Mouse (Mus musculus): ENCODE measurements around the gene Cldn7.

The Cldn7 gene

DNA sequence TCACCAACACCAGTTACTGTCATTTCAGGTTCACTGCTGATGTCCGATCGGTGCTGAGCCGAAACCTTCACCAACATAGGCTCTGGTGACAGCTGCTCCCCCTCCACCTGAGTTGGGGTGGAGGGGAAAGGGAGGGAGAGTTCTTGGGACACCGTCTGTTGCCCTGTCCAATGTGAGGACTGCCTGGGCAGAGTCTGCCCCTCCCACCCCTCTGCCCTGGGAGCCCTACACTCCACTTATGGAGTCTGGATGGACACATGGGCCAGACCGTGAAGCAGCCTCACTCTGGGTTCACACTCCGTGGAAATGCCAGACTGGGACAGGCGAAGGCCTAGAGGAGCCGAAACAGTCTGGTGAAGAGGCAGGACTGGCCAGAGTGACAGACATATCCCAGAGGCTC is 25.4 kb downstream of the Cldn7 start:
- in situ Hi-C loops (cut with MseI, MboI), result no loop called here

DNA sequence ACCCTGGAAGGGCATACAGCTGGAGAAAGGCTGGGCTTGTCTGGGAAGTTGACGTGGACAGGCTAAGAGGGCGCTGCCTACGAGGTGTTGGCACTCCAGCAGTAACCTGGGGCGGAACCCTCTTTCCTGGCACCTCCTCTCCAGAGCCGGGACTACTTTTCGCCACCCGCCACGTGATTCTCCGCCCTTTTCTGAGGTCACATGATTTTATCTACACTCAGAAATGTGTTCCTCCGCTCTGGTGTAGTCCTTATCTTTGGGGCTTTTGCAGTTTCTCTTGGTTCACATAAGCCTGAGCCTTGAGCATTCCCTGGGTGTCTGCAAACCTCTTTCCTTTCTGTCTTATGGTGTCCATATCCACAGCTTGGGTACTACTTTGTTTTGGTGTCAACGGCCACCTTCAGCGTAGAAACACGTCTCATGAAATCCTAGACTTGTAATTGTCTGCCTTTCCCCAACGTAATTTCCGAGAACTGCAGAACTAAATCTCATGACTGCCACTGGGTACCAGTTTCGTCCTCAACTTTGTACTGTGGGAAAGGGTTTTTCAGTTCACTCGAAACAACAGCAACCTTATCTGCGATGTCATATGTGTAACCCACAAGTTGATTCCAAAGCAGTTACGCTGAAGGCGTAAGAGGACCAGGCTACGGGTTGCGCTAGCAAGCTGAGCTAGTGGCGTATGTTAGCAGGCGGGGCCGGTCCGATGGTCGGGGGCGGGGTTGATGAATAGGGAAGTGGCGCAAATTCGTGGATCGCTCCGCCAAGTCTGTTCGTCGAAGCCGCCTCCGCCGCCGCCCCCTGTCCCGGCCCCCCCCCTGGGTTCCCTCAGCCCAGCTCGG is 26.5 kb downstream of the Cldn7 start, which contains the start of gene Gabarap:
Gene Gabarap (plus strand): TSS at position 294 of the 842 bp plus-strand sequence.
- in situ Hi-C loops (cut with MseI, MboI), result no loop called here

DNA sequence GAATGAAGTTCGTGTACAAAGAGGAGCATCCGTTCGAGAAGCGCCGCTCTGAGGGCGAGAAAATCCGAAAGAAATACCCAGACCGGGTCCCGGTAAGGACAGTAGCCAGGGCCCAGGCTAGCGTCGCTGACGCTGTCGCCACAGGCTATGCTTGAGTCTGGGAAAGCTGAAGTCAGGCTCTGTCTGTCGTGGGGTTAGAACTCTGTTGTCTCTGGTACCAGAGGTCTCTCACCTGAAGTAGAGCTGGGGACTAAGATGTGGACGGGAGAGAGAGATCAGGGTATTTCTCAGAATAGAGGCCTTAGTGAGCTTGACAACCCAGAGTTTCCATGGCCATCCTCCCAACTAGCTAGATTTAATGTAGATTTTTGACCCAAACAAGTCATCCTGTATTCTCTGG is 27.1 kb downstream of the Cldn7 start:
- in situ Hi-C loops (cut with MseI, MboI), result no loop called here

DNA sequence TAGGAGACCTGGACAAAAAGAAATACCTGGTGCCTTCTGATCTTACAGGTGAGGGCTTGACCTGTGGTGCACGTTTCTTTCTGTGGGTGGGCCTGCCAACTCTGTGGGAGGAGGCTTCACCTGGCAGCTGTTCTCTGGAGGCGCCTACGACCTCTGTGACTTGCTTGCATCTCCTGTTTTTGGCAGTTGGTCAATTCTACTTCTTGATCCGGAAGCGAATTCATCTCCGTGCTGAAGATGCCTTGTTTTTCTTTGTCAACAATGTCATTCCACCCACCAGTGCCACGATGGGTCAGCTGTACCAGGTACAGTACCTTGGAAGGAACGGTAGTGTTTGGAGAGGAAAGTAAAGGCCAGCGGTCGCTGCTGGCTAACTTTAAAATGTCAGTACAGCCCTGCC is 27.8 kb downstream of the Cldn7 start:
- in situ Hi-C loops (cut with MseI, MboI), result no loop called here

DNA sequence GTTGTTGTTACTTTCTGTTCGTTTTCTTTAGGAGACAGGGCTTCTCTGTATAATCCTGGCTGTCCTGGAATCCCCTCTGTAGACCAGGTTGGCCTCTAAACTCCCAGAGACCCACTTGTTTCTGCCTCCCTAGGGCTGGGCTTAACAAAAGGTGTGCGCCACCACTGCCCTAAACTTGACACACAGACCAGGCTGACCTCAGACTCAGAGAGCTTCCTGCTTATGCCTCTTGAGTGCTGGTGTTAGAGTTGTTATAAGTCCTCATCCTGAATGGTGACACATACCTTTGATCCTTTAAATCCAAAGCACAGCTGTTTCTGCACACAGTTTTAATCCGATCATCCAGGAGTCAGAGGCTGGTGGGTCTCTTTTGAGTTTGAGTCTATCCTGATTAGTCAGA is 28.4 kb downstream of the Cldn7 start:
- in situ Hi-C loops (cut with MseI, MboI), result no loop called here

DNA sequence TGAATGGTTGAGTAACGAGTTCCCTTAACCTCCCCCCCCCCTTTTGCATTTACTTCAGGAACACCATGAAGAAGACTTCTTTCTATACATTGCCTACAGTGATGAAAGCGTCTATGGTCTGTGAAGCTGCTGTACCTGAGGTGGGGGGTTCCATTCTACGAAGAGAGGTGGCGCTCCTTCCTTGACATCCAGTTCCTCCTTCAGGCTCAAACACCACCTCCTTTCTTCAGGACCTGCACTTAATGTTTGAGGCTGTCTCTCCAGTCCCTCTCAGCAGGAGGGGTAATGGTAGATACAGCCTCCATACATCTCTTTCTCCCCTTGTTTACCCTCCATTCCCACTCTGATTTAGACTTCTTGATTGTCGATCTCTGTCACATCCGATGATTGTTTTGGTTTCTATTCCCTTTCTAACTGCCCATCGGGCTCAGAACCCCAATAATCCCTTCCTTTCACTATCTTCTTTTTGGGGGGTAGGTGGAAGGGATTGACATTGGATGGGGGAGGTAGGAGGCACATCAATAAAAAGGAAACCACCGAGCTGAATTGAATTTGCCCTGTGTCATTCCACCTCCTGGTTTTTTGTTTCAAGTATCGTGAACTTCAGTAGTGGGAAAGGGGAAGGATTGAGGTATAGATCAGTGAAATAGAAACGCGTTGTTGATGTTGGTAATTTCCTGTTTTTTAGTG is 30.0 kb downstream of the Cldn7 start:
- in situ Hi-C loops (cut with MseI, MboI), result no loop called here

DNA sequence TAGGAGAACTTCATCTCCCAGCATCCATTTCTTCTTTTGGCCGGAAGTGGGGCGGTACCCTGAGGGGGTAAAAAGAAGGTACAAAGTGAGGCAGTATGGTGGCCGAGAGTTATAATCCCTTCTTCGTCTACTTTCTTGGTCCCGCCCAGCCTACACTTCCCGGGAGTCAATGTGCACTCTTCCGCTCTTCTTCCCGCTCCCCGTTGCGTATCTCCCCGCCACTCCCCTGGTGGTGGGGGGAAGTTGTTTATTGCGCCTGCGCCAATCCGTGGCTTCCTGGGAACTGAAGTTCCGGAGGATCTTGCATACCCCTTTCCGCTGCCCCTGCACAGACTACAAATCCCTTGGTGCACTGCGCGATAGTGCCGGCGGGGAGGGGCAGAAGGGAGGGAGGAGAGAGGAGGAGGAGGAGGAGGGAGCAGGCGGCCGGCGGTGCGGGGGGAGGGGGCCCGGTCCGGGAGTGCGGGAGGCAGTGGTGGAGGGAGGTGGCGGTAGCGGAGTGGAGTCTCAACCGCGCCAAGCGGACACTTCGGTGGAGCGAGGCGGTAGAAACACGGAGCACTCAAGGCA is 30.9 kb downstream of the Cldn7 start, which contains the start of gene Phf23:
Gene Phf23 (plus strand): TSS at position 387 of the 570 bp plus-strand sequence.
- in situ Hi-C loops (cut with MseI, MboI), result no loop called here

DNA sequence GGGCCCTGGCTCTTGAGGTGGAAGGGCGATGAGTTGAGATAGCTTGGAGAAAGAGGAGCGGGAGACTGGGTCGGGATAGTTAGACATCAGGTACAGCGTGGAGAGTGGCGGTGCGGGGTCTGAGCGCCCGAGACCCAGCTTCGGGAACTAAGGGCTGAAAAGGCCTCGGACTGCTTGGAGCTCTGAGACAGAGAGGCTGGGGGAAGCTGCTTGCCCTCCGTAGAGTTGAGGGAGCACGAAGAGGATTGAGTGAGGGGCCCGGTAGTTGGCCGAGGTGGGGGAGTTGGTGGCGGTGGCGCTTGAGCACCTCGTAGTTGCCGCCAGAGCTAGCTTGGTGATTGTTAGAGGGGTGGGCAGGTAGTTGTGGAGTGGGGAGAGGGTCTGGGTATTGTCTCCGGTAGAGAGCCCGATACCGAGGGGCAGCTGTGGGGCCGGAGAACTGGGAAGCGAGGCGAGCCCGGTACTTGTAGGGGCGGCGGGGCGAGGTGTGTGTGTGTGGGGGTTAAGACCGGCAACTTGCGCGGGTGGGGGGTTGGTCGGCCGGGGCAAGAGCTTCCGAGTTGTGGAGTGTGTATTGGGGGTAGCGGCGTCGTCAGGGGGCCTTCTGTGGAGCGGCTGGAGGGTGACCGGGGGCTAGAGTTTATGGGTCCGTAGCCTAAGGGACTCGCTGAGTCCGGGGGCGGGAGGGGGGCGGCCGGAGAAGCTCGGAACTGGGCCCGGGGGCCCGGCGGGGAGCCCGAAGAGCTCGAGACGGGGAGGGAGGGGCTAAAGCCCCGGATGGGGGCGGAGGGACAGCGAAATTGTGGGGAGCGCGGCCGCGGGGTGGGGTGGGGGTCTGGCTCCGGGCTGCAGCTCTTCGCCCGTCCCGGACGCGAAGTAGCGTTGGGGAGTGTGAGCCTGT is 31.8 kb downstream of the Cldn7 start:
- in situ Hi-C loops (cut with MseI, MboI), result no loop called here

DNA sequence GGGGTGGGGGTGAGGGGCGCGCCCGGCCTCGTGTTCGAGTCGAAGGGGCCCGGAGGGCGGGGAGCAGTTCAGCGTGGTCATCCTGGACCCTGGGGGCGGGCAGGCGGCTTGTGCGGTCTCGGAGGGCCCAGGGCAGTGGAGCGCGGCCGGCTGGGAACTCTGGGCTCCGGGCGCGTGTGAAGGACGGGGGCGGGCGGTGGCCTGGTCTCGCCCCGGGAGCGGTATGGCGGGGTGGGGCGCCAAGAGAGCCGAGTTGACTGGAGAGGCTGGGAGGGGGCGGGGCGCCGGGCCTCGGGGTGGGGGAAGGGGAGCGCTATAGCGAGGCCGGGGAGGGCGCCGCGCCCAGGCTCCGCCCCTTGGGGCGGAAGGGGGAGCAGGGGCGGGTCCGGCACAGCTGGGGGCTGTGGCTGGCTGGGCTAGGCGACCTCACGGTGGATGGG is 32.5 kb downstream of the Cldn7 start:
- in situ Hi-C loops (cut with MseI, MboI), result no loop called here

DNA sequence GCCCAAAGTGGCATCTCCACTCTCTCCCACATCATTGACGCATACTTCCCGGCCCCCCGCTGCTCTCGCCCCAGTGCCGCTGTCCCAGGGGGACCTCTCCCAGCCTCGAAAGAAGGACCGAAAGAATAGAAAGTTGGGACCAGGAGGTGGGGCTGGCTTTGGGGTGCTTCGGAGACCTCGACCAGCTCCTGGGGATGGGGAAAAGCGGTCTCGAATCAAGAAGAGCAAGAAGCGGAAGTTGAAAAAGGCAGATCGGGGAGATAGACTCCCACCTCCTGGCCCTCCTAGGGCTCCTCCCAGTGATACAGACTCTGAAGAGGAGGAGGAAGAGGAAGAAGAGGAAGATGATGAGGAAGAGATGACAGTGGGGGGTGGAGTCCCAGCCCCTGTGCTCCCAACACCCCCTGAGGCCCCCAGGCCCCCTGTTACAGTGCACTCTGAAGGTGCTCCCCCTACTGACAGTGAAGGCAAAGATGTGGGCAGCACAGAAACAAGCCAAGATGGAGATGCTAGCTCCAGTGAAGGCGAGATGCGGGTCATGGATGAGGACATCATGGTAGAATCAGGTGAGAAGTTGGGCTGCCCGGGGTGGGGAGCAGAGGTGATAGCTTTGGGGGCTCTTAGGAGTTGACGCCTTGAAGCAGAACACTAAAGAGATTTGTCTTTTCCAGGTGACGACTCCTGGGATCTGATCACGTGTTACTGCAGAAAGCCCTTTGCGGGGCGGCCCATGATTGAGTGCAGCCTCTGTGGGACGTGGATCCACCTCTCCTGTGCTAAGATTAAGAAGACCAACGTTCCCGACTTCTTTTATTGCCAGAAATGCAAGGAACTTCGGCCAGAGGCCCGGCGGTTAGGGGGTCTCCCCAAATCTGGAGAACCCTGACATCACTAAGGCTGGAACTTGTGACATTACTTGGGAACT is 34.2 kb downstream of the Cldn7 start:
- in situ Hi-C loops (cut with MseI, MboI), result no loop called here

DNA sequence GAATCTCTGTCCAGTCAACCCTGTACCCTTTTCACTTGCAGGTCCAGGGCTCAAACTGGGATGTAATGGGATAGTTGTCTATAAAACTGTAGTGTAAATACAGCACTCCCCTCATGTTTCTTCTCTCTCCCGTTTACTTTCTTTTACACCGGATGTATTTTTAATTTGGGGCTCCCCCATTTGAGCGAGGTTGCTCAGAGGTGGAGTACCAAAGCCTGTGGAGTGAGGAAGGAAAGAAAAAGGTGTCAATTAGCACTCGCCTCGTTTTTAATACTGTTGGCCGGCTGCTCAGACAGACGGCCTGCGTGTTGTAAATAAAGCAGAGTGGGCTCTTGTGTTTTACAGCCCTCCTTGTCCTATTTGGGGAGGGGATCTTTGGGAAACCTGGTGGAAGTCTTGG is 35.1 kb downstream of the Cldn7 start:
- in situ Hi-C loops (cut with MseI, MboI), result no loop called here

DNA sequence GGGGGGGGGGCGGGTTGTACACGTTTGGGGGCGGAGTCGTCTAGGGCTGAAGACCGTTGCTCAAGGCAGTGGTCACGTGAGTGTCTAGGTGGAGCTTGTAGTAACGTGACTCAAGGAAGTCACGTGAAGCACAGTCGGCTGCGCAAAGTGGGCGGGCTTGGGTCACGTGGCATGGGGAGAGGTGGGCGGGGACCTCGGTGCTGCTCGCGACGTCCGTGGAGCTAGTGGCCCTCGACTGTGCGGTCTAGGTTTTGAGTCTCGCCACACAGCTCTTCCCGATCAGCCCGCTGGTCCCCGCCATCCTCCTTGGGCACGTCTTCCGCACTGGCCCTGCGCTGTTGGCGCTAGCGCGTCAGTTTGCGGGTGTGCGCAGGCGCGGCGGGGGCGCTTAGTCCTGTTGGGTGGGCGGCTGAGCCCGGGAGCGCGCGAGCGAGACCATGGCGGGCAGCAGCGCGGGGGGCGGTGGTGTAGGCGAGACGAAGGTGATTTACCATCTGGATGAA is 35.9 kb downstream of the Cldn7 start, which contains the start of gene Dvl2:
Gene Dvl2 (plus strand): TSS at position 200 of the 503 bp plus-strand sequence.
- in situ Hi-C loops (cut with MseI, MboI), result no loop called here

DNA sequence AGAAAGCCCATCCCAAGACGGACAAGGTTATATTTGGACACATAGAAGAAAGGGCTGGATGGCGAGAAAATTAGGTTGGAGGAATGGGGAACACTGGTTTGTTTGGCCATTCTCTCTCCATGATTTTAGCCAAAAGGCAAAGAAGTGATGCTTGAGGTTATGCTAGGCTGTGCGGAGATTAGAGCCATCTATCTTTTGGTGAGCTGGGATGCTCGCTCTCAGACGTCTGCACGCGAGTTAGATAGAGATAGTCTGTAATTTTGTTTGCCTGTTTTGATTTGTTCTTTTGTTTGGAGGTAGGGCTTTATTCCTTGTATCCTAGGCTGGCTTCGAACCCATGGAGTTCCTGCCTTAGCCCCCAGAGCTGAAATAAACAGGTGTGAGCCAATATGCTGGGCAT is 36.6 kb downstream of the Cldn7 start:
- in situ Hi-C loops (cut with MseI, MboI), result no loop called here

DNA sequence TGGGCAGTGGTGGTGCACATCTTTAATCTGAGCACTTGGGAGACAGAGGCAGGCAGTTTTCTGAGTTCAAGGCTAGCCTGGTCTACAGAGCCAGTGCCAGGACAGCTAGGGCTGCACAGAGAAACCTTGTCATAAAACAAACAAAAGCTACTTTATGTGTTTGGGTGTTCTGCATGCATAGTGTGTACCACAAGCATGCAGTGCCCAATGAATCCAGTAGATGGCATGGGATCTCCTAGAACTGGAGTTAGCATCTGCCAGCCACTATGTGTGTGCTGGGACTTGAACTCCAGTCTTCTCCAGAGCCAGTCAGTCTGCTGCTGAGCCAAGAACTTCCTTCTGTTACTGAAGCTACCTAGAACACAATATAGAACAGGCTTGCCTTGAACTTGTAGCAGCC is 37.3 kb downstream of the Cldn7 start:
- in situ Hi-C loops (cut with MseI, MboI), result no loop called here

DNA sequence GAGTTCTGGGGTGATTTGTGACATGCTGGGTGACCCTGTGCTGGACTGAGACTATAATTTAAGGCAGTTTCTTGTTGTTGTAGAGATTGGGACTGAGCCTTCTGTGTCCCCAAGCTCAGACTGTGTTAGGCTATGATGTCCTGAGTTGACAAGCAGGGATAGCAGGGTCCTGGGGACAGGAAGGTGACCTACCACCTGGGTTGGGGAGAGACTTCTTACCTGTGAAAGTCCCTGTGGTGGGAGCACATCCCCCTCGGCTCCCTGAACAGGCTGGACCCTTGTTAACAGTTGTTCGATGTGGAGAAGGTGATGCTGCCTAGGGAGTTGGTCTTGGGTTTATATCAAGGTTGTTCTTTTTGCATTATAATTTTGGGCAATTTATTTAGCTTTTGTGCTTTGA is 37.9 kb downstream of the Cldn7 start:
- in situ Hi-C loops (cut with MseI, MboI), result no loop called here

DNA sequence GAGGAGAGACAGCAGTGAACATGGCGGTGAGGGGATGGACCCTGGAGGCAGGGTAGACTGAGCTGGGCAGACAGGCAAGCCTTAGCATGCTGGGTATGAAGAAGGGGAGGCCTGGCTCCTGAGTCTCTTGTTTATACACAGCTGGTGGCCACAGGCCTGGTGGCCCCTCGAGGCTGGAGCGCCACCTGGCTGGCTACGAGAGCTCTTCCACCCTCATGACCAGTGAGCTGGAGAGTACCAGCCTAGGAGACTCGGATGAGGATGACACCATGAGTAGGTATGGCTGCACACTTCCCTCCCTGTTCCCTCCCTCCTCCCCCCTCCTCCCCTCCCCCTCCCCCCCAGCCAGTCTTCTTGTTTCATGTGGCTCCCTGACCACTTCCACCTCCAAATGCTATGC is 40.9 kb downstream of the Cldn7 start:
- in situ Hi-C loops (cut with MseI, MboI), result no loop called here

DNA sequence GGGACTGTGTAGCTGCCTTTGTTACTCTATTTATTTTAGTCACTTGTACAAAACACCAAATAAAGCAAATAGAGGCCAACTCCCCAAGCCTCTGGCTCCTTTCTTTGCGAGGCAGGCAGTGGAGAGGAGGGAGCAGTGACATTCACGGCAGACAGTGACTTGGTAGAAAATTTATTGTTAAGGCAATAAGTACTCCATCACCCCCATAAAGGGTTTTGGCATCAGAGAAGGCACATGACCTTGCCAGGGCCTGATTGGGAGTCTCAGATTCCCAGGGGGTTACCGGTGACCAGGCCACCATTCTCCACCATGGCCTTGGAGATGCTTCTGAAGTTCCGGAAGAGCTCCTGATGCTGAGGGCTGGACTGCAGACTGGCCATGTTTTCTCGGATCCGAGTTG is 45.5 kb downstream of the Cldn7 start:
- in situ Hi-C loops (cut with MseI, MboI), result no loop called here

DNA sequence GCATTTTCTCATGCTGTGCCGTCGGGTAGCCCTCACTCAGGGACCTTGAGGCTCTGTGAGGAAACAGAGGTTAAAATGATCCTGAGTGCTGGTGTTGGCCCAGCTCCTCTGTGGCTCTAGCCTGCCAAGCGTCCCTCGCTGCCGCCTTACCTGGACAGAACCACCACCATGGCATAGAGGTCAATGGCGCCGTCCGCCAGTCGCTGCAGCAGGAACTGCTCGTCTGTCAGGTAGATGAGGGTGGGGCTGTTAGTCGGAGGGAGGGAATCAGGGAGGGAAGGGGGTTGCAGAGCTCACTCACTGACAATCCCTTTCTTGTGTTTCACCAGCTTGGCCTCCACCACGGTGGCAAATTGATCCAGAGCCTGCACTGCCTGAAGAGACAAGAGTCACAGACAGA is 46.0 kb downstream of the Cldn7 start:
- in situ Hi-C loops (cut with MseI, MboI), result no loop called here

DNA sequence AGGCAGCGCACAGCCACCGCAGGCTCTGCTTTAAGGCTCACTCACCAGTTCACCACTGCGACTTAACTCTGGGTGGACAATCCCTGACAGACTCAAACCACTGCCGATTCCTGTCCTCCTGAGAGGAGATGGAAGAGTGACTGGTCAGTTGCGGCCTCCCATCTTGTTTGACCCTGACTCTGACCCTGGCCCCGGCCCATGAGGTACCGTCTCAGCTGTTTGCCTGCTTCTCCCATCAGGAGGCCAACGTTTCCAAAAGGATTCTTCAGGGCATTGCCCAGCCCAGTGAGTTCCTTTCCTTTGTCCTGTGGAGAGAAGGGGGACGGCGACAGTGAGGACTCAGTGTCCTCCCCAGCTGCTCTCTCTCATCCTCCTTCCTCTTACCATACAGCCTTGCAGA is 46.4 kb downstream of the Cldn7 start:
- in situ Hi-C loops (cut with MseI, MboI), result no loop called here

DNA sequence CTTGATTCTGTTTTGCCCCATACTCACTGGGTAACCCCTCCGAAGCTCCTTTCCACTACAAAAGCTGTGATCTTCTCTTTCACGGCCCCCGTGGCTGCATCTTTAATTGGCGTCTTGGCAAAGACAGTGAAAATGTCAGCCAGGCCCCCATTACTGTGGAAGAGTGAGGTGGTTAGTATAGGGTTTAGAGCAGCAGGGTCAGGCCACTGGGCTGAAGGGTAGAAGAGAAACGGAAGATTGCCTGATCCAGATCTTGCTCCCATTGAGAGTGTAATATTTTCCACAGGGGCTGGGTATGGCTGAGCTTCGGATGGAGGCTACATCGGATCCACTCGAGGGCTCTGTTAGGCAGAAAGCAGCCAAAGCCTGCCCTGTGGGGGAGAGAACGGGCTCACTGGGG is 48.4 kb downstream of the Cldn7 start:
- in situ Hi-C loops (cut with MseI, MboI), result no loop called here
